Mouse (Mus musculus) testis, adult 2 months (tissue): ENCODE results near the gene Cd109. TPM values are rescaled to one million over a fixed set of nuclear protein-coding genes. Genes with fewer than 3 reads are reported as not detected.
A peak's percentile ranks its signal among the peaks of the same experiment; 100 is the strongest.

Source experiments
- H3K27ac ChIP-seq: fragments of 200-500 bp; 2 replicates; pipeline ENCODE4 v1.5.1; 2012; ENCODE audit warnings: low read depth, low read length; ENCODE audit not compliant: control insufficient read depth, insufficient read depth
- H3K27me3 ChIP-seq: fragments of 200-500 bp; 2 replicates; pipeline ENCODE4 v1.6.1; 2012; ENCODE audit warnings: mild to moderate bottlenecking, low read length, moderate library complexity; ENCODE audit not compliant: control insufficient read depth, insufficient read depth
- H3K36me3 ChIP-seq: fragments of 200-500 bp; 2 replicates; pipeline ENCODE4 v1.6.1; 2012; ENCODE audit warnings: mild to moderate bottlenecking, low read length; ENCODE audit not compliant: control insufficient read depth, insufficient read depth
- H3K4me1 ChIP-seq: fragments of 200-500 bp; 2 replicates; pipeline ENCODE4 v1.6.1; 2012; ENCODE audit warnings: low read length; ENCODE audit not compliant: control insufficient read depth, insufficient read depth
- H3K4me3 ChIP-seq: fragments of 200-500 bp; 2 replicates; pipeline ENCODE4 v1.5.1; 2012; ENCODE audit warnings: low read depth, mild to moderate bottlenecking, low read length, moderate library complexity, mixed read lengths; ENCODE audit not compliant: control insufficient read depth
- CTCF ChIP-seq: fragments of 200-500 bp; IDR thresholded peaks from 2 replicates; pipeline ENCODE4 v1.5.1; 2012; ENCODE audit warnings: low read depth, mild to moderate bottlenecking, inconsistent platforms, low read length, moderate library complexity; ENCODE audit not compliant: control insufficient read depth, insufficient read depth, insufficient replicate concordance
- POLR2A ChIP-seq: fragments of 200-500 bp; IDR thresholded peaks from 2 replicates; pipeline ENCODE4 v1.6.1; 2012; ENCODE audit warnings: low read depth, mild to moderate bottlenecking, inconsistent platforms, low read length, moderate library complexity; ENCODE audit not compliant: control insufficient read depth
- polyA plus RNA-seq: library from polyadenylated mRNA; depleted of rRNA; stranded (reverse); fragments of >200 nt; gene quantifications from 2 replicates; pipeline ENCODE4 v1.2.3, GENCODE M21; 2012

Gene Cd109
- polyA plus RNA-seq, 1 experiment, result 7.6 TPM

GRCm38 (mm10) chr9:78648641-78649040 lies 33.3 kb downstream of the Cd109 start:
- no peak overlapping the region for H3K4me3 ChIP-seq
- no peaks in the 10 kb centered on the region for H3K27me3 ChIP-seq
- no peak overlapping the region for H3K27ac ChIP-seq
- no peaks in the 10 kb centered on the region for H3K36me3 ChIP-seq
- TF ChIP-seq POLR2A (no peak), CTCF (no peak)
- H3K4me1 ChIP-seq, result no peaks in the 10 kb centered on the region

GRCm38 (mm10) chr9:78649398-78649797 lies 34.1 kb downstream of the Cd109 start:
- Histone ChIP-seq H3K36me3 (no peaks in the 10 kb centered on the region), H3K4me1 (no peaks in the 10 kb centered on the region), H3K27me3 (no peaks in the 10 kb centered on the region), H3K4me3 (no peak overlapping the region), H3K27ac (no peak overlapping the region)
- TF ChIP-seq POLR2A, result no peak
- no peak for TF ChIP-seq CTCF

DNA sequence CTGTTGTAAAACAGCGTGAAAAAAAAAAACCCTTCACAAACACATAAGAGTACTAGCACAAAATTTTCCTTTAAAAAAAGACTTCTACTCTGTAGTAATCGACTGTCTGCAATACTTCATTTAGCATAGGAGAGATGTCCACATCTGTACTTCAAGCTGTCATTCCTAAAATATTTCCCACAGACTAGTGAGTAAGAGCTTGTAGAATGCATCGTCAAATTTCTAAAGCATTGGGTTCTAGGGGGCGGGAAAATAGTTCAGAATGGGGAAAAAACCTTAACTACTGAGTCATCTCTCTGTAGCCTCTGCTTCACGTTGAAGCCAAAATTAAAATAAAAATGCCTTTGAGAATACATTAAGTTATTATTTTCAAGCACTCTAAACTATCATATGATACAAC lies 42.2 kb downstream of the Cd109 start:
- Histone ChIP-seq H3K4me3 (no peak overlapping the region), H3K36me3 (no peaks in the 10 kb centered on the region), H3K4me1 (no peaks in the 10 kb centered on the region), H3K27ac (no peak overlapping the region), H3K27me3 (no peaks in the 10 kb centered on the region)
- TF ChIP-seq POLR2A, result no peak
- TF ChIP-seq CTCF, result no peak

- Histone ChIP-seq H3K27ac (no peak overlapping the region), H3K36me3 (no peaks in the 10 kb centered on the region)
- TF ChIP-seq CTCF (no peak), POLR2A (no peak)
Observed at GRCm38 (mm10) chr9:78671446-78671985, 56.2 kb downstream of the Cd109 start.

GRCm38 (mm10) chr9:78700691-78701090 lies 85.3 kb downstream of the Cd109 start:
- H3K36me3 ChIP-seq, result no peaks in the 10 kb centered on the region
- H3K27ac ChIP-seq, result no peak overlapping the region
- no peak overlapping the region for H3K4me3 ChIP-seq
- no peak for TF ChIP-seq POLR2A
- TF ChIP-seq CTCF, result peak; percentile 76; the same call in 1 of the 2 replicates
- no peaks in the 10 kb centered on the region for H3K4me1 ChIP-seq
- H3K27me3 ChIP-seq, result no peaks in the 10 kb centered on the region

More at GRCm38 (mm10) chr9:78671446-78671985, 56.2 kb downstream of the Cd109 start:
- H3K4me1 ChIP-seq, result no peaks in the 10 kb centered on the region
- no peak overlapping the region for H3K4me3 ChIP-seq
- H3K27me3 ChIP-seq, result no peaks in the 10 kb centered on the region

DNA sequence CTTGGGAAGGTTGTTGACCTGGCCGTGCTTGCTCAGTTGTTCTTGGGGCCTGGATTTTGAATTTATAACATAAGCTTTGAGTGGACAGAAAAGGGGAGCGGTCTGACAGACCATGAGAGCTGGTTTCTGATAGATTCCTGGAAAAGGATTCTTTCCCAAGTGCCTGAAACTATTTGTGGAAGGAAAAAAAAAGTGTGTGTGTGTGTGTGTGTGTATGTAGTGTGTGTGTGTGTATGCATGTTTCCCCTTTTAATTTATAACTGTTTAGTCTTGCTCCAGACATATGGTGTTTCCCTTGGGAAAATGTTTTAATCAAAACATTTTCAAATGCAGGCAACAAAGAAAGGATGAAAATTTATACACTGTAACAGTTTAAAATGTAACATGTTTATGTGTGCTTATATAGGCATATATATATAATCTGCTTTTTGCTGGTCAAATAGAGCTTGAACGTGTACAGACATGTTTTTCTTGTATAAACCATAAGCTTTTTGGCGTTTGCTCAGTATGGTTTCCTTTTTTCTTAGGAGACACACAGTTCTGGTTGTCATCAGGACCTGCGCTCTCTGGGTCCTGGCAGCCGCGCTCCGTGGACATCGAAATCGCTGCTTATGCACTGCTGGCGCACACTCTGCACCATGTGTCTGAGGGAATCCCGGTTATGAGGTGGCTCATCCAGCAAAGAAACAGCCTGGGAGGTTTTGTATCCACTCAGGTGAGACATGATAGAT lies 87.3 kb downstream of the Cd109 start:
- Histone ChIP-seq H3K27ac (no peak overlapping the region), H3K36me3 (no peaks in the 10 kb centered on the region), H3K4me3 (no peak overlapping the region), H3K4me1 (no peaks in the 10 kb centered on the region), H3K27me3 (no peaks in the 10 kb centered on the region)
- TF ChIP-seq POLR2A, result no peak
- no peak for TF ChIP-seq CTCF

- TF ChIP-seq POLR2A, result no peak
- TF ChIP-seq CTCF, result no peak
- Histone ChIP-seq H3K36me3 (no peaks in the 10 kb centered on the region), H3K4me3 (no peak overlapping the region), H3K27ac (no peak overlapping the region), H3K27me3 (no peaks in the 10 kb centered on the region), H3K4me1 (no peaks in the 10 kb centered on the region)
Observed at GRCm38 (mm10) chr9:78720888-78721798, 105.8 kb downstream of the Cd109 start.
